Mouse (Mus musculus) cerebellum, adult 2 months (tissue): Measurements from ENCODE around the gene Ccdc127.

Experiments
- CTCF ChIP-seq: fragments of 200-500 bp; IDR thresholded peaks from 2 replicates; pipeline ENCODE4 v1.5.1; 2011; ENCODE audit warnings: low read depth, mild to moderate bottlenecking, control low read depth, low read length, moderate library complexity, borderline replicate concordance; ENCODE audit not compliant: insufficient read depth
- POLR2A ChIP-seq: fragments of 200-500 bp; IDR thresholded peaks from 2 replicates; pipeline ENCODE4 v1.6.1; 2011; ENCODE audit warnings: low read length, control low read depth, borderline replicate concordance; ENCODE audit not compliant: insufficient read depth

- TF ChIP-seq POLR2A (no peak), CTCF (no peak)
Measured at GRCm38 (mm10) chr13:74381533-74382276, 31.6 kb downstream of the Ccdc127 start.
